Mouse (Mus musculus) heart, embryonic 15.5 days (tissue): ENCODE results near the gene St6gal1. TPM values are rescaled to one million over a fixed set of nuclear protein-coding genes. Genes with fewer than 3 reads are reported as not detected.

ENCODE experiments used
- ATAC-seq: fragments of 200-750 bp; cut with Nextera tagmentation; replicated peaks from 2 replicates; pipeline ENCODE4 v1.8.0; 2017; ENCODE audit warnings: low read depth, moderate TSS enrichment; ENCODE audit not compliant: insufficient number of reproducible peaks, insufficient read depth, low FRiP score
- H3K27ac ChIP-seq: fragments of 300-500 bp; sonication (generic); 2 replicates; pipeline ENCODE4 v1.5.1; 2015; ENCODE audit warnings: mild to moderate bottlenecking, inconsistent platforms
- H3K27me3 ChIP-seq: fragments of 300-500 bp; sonication (generic); 2 replicates; pipeline ENCODE4 v1.6.1; 2015; ENCODE audit warnings: inconsistent platforms
- H3K36me3 ChIP-seq: fragments of 300-500 bp; sonication (generic); 2 replicates; pipeline ENCODE4 v1.6.1; 2015; ENCODE audit warnings: mild to moderate bottlenecking, inconsistent platforms
- H3K4me1 ChIP-seq: fragments of 300-500 bp; sonication (generic); replicated peaks from 2 replicates; pipeline ENCODE4 v1.6.1; 2015; ENCODE audit warnings: inconsistent platforms
- H3K4me2 ChIP-seq: fragments of 300-500 bp; sonication (generic); 2 replicates; pipeline ENCODE4 v1.6.1; 2015; ENCODE audit warnings: inconsistent platforms, mild to moderate bottlenecking, moderate library complexity
- H3K4me3 ChIP-seq: fragments of 300-500 bp; sonication (generic); 2 replicates; pipeline ENCODE4 v1.5.1; 2015; ENCODE audit warnings: mild to moderate bottlenecking, inconsistent platforms
- H3K9ac ChIP-seq: fragments of 300-500 bp; sonication (generic); 2 replicates; pipeline ENCODE4 v1.6.1; 2015; ENCODE audit warnings: mild to moderate bottlenecking, inconsistent platforms
- H3K9me3 ChIP-seq: fragments of 300-500 bp; sonication (generic); replicated peaks from 2 replicates; pipeline ENCODE4 v1.6.1; 2016; ENCODE audit warnings: inconsistent platforms
- WGBS: fragments of 180-500 bp; shearing (Covaris S2); methylation state at CpG from one replicate; pipeline ENCODE4 v1.1.7; 2015; ENCODE audit warnings: mixed read lengths; 5-methylcytosine and 5-hydroxymethylcytosine counted together
- polyA plus RNA-seq: library from polyadenylated mRNA; unstranded; fragments of >200 nt; fragmentation: Nextera tagmentation; extraction: Ambion mirVana; gene quantifications from 2 replicates; pipeline ENCODE4 v1.2.1, GENCODE M21; 2015

St6gal1 gene
- polyA plus RNA-seq, 1 experiment from 2014 or later = 14.8 TPM

DNA sequence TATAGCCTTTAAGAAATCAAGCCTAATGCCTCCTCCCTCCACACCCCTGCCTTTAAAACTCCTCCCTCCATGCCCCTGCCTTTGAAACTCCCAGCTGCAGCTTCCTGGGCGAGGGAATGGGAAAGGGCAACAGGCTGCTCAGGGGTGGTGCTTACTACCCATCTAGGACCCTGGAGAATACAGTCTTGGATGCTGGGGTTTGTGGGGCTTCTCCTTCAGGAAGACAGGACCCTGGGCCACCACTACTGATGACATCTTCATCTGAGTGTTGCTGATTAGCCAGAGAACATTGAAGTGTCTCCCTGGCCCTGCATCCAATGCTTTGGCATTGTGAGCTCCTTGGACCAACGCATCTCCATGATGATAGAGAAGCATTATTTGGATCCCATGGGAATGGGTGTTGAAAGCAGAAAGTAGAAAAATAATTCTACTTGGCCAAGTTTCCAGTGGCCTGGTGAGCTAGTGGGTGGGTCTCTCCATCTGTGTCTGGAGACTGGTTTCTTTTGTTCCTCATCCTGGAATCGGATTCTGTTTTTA lies 137.0 kb downstream of the St6gal1 start:
- ATAC-seq = no peak
- Histone ChIP-seq H3K27me3 (no peaks in the 10 kb centered on the region), H3K27ac (no peak overlapping the region), H3K36me3 (no peaks in the 10 kb centered on the region), H3K9ac (no peak overlapping the region), H3K4me1 (no peaks in the 10 kb centered on the region), H3K4me2 (no peak overlapping the region), H3K9me3 (no peaks in the 10 kb centered on the region), H3K4me3 (no peak overlapping the region)
- WGBS = 73% methylated on average over 3 of the region's 3 CpGs

DNA sequence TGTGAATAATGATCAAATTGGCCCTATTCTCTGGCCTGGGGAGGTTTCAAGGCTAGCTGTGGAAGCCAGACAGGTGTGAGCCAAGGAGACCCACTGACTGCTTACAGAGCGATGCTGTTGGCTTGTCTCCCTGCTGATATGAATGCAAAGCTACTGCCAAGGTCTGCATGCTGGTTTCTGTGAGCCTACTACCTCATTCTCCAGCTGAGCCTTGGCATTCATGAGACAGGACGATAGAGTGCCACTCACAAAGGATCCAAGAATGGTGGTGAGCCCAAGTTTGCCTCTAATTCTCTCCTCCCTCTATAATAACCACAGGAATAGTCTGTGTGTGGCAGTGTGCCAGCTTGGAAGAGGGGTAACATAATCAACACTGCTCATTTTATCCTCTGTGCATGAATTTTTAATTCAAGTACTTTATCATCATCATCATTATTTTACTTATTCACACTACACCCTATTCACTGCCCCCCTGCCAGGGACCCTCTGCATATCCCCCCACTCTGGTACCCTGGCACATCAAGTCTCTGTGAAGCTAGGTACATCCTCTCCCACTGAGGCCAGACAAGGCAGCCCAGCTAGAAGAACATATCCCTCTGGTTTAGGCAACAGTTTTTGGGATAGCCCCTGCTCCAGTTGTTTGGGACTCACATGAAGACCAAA lies 139.9 kb downstream of the St6gal1 start:
- 66% methylated on average over 2 of the region's 2 CpGs for WGBS
- Histone ChIP-seq H3K9me3 (no peaks in the 10 kb centered on the region), H3K36me3 (no peaks in the 10 kb centered on the region), H3K4me1 (no peaks in the 10 kb centered on the region), H3K9ac (no peak overlapping the region), H3K4me3 (no peak overlapping the region), H3K27me3 (no peaks in the 10 kb centered on the region), H3K27ac (no peak overlapping the region), H3K4me2 (no peak overlapping the region)
- no peak for ATAC-seq

DNA sequence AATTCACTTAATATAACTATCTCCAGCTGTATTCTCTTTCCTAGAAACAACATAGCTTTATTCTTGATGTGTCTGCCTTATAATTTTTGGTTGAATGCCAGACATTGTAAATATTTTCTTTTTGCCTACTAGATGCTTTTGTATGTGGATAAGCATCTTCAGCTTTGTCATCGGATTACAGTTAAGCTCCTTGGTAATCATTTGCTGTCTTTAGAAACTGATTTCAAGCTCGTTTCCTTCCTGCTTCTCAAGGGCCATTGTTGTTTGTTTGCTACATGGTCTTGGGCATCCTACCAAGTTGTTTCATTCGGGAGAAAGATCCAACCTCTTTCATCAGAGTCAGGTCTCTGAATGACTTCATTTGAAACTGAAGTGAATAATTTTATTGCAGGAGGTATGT lies 144.6 kb downstream of the St6gal1 start:
- Histone ChIP-seq H3K9me3 (no peaks in the 10 kb centered on the region), H3K4me2 (no peak overlapping the region), H3K4me3 (no peak overlapping the region), H3K4me1 (no peaks in the 10 kb centered on the region), H3K27ac (no peak overlapping the region), H3K27me3 (no peaks in the 10 kb centered on the region), H3K9ac (no peak overlapping the region), H3K36me3 (no peaks in the 10 kb centered on the region)
- WGBS = 47% methylated on average over 3 of the region's 3 CpGs
- no peak for ATAC-seq

DNA sequence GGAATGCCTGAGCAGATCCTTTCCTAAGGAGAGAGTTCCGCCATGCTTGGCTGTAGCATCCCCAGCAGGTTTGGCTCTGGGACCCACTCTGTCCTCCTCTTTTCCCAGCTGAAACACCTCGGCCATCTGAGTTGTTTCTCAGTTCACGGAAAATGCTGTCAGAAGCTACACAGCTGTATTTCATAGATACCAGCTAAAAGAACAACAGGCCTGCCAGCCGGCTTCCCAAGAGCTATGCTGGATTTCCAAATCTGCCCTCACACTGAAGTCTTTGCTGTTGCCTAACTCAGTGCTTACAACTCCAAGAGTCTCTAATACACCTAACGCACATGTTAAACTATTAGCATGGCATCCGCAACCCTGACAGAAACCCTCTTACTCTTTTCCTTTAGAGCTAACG lies 146.2 kb downstream of the St6gal1 start:
- WGBS = 79% methylated on average over 7 of the region's 7 CpGs
- Histone ChIP-seq H3K4me1 (no peaks in the 10 kb centered on the region), H3K9ac (no peak overlapping the region), H3K4me2 (no peak overlapping the region), H3K9me3 (no peaks in the 10 kb centered on the region), H3K36me3 (no peaks in the 10 kb centered on the region), H3K4me3 (no peak overlapping the region), H3K27me3 (no peaks in the 10 kb centered on the region), H3K27ac (no peak overlapping the region)
- ATAC-seq = no peak

GRCm38 (mm10) chr16:23372340-23372739 lies 147.8 kb downstream of the St6gal1 start:
- H3K9ac ChIP-seq = no peak overlapping the region
- no peaks in the 10 kb centered on the region for H3K27me3 ChIP-seq
- no peak overlapping the region for H3K4me2 ChIP-seq
- no peaks in the 10 kb centered on the region for H3K36me3 ChIP-seq
- 62% methylated on average over 2 of the region's 2 CpGs for WGBS
- no peak for ATAC-seq
- no peaks in the 10 kb centered on the region for H3K9me3 ChIP-seq
- H3K4me3 ChIP-seq = no peak overlapping the region
- H3K27ac ChIP-seq = no peak overlapping the region
- no peaks in the 10 kb centered on the region for H3K4me1 ChIP-seq

GRCm38 (mm10) chr16:23374068-23374467 lies 149.5 kb downstream of the St6gal1 start:
- H3K27ac ChIP-seq = no peak overlapping the region
- no peaks in the 10 kb centered on the region for H3K4me1 ChIP-seq
- no peaks in the 10 kb centered on the region for H3K27me3 ChIP-seq
- no peak overlapping the region for H3K4me2 ChIP-seq
- H3K36me3 ChIP-seq = no peaks in the 10 kb centered on the region
- H3K9me3 ChIP-seq = no peaks in the 10 kb centered on the region
- 89% methylated on average over 4 of the region's 4 CpGs for WGBS
- H3K9ac ChIP-seq = no peak overlapping the region
- no peak overlapping the region for H3K4me3 ChIP-seq
- no peak for ATAC-seq

DNA sequence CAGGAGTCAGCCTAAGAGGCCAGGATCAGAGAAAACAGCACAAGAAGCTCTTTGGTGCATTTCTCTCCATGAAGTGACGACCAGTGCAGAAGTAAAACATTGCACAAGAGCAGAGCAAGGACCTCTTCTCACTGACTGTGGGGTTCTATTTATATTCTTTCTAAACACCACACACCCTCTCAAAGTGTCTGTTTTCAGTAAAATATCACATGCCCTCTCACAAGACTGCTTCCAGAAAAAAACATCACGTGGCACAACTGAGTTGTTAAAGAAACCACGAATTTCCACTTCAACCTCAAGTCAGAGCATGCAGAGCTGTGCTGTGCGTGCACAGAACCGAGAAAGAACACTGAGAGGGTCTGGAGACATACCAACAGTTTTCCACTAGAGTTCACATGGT lies 150.4 kb downstream of the St6gal1 start:
- Histone ChIP-seq H3K9me3 (no peaks in the 10 kb centered on the region), H3K27me3 (no peaks in the 10 kb centered on the region), H3K4me1 (no peaks in the 10 kb centered on the region), H3K4me2 (no peak overlapping the region), H3K36me3 (no peaks in the 10 kb centered on the region), H3K9ac (no peak overlapping the region), H3K27ac (no peak overlapping the region), H3K4me3 (no peak overlapping the region)
- ATAC-seq = no peak
- WGBS = 47% methylated on average over 5 of the region's 5 CpGs

DNA sequence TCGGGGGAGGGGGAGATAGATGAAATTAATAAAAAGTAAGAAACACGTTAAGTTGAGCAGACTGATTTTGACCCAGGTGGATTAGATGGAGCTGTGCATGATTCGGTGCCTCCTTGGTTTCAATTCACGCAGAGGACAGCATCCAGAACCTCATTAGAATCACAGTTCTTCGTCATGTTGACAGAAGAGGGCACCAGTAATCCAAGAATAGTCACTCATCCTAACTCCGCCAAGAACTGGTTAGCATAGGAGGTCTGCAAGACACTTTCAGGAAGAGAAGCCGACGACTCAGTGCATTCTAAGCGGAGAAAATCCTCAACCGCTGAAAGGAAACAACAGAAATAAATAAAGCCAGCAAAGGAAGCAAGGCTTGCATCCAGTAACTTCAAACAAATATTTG lies 151.6 kb downstream of the St6gal1 start:
- H3K4me3 ChIP-seq = no peak overlapping the region
- ATAC-seq = no peak
- no peaks in the 10 kb centered on the region for H3K4me1 ChIP-seq
- H3K27ac ChIP-seq = no peak overlapping the region
- H3K4me2 ChIP-seq = no peak overlapping the region
- H3K9me3 ChIP-seq = no peaks in the 10 kb centered on the region
- WGBS = 40% methylated on average over 10 of the region's 10 CpGs
- H3K36me3 ChIP-seq = no peaks in the 10 kb centered on the region
- H3K27me3 ChIP-seq = no peaks in the 10 kb centered on the region
- no peak overlapping the region for H3K9ac ChIP-seq

GRCm38 (mm10) chr16:23379536-23380230 lies 155.1 kb downstream of the St6gal1 start:
- 76% methylated on average over 3 of the region's 3 CpGs for WGBS
- Histone ChIP-seq H3K27ac (no peak overlapping the region), H3K9me3 (no peaks in the 10 kb centered on the region), H3K27me3 (no peaks in the 10 kb centered on the region), H3K9ac (no peak overlapping the region), H3K4me1 (no peaks in the 10 kb centered on the region), H3K4me3 (no peak overlapping the region), H3K4me2 (no peak overlapping the region), H3K36me3 (no peaks in the 10 kb centered on the region)
- ATAC-seq = no peak

GRCm38 (mm10) chr16:23384304-23384703 lies 159.8 kb downstream of the St6gal1 start:
- no peak for ATAC-seq
- Histone ChIP-seq H3K4me3 (no peak overlapping the region), H3K27me3 (no peaks in the 10 kb centered on the region), H3K9me3 (0 out of 2 replicates have a peak, but pooled peaks cover 3% of the 10 kb centered on the region), H3K36me3 (no peaks in the 10 kb centered on the region), H3K27ac (no peak overlapping the region), H3K4me1 (no peaks in the 10 kb centered on the region), H3K9ac (no peak overlapping the region), H3K4me2 (no peak overlapping the region)

- Histone ChIP-seq H3K4me3 (no peak overlapping the region), H3K4me1 (no peaks in the 10 kb centered on the region), H3K9ac (no peak overlapping the region), H3K27ac (no peak overlapping the region), H3K27me3 (no peaks in the 10 kb centered on the region), H3K36me3 (no peaks in the 10 kb centered on the region), H3K4me2 (no peak overlapping the region), H3K9me3 (no peaks in the 10 kb centered on the region)
- ATAC-seq = no peak
- 85% methylated on average over 5 of the region's 5 CpGs for WGBS
These were observed 173.4 kb downstream of the St6gal1 start for GRCm38 (mm10) chr16:23397931-23398330.

DNA sequence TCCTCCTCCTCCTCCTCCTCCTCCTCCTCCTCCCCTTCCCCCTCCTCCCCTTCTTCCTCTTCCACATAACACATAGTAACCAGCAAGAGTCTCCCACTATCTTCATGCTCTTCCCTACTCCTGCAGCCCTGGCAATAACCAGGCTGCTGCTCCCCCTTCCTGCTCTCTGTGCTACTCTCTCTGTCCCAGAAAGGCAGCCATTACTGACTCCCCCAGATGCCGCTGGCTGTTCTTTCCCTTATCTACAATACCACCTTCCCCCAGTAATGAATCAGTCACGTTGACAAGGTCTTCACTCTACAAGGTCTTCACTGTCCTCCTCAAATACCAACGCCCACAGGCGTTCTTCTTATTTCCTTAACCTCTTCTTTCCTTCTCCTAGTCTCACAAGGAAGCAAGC lies 176.9 kb downstream of the St6gal1 start:
- Histone ChIP-seq H3K9ac (no peak overlapping the region), H3K27ac (no peak overlapping the region), H3K27me3 (no peaks in the 10 kb centered on the region), H3K36me3 (no peaks in the 10 kb centered on the region), H3K4me3 (no peak overlapping the region), H3K4me2 (no peak overlapping the region), H3K9me3 (no peaks in the 10 kb centered on the region), H3K4me1 (peaks cover 5% of the 10 kb centered on the region)
- no peak for ATAC-seq
- 25% methylated on average over 4 of the region's 4 CpGs for whole genome bisulfite sequencing
